Mouse (Mus musculus) small intestine, adult 2 months (tissue): ENCODE data around the gene Prok1.

Experiments
- CTCF ChIP-seq: fragments of 200-500 bp; IDR thresholded peaks from 2 replicates; pipeline ENCODE4 v1.5.1; 2012; ENCODE audit warnings: low read depth, mild to moderate bottlenecking, control low read depth, inconsistent platforms, low read length, moderate library complexity, mixed read lengths; ENCODE audit not compliant: insufficient replicate concordance, insufficient read length; ENCODE audit errors: extremely low read depth
- POLR2A ChIP-seq: fragments of 200-500 bp; IDR thresholded peaks from 2 replicates; pipeline ENCODE4 v1.6.1; 2012; ENCODE audit warnings: low read depth, mild to moderate bottlenecking, control low read depth, inconsistent platforms, low read length, moderate library complexity

DNA sequence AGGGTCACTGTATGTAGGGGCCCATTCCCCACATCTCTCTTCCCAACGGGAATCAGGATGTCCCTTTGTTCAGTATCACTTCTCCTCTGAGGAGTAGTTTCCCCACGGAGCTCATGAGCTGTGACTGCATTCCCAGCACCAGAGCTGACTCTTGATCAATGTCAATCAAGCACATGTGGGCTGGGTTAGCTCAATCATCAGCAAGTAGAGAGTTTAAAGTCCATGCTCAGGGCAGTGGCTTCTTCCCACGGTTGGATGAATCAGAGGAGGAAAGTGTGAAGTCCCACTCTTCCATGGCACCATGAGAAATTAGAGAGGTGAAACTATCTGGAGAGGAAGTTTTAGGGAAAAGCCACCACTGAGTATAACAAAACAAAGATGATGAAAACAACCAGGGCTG, 9.5 kb upstream of the Prok1 start:
- TF ChIP-seq CTCF (no peak), POLR2A (no peak)
